Mouse (Mus musculus) lung, postnatal 4 days (tissue): ENCODE data around the gene Pgd.
A peak's percentile ranks its signal among the peaks of the same experiment; 100 is the strongest.

ENCODE experiments used
- DNase-seq, 2 experiments: peaks; one replicate each; pipeline ENCODE4 v3.0.0; 2021

The Pgd gene

GRCm38 (mm10) chr4:149166957-149167611 lies 513 bp upstream of the Pgd start:
- DNase-seq: peak; percentile 57 to 60

DNA sequence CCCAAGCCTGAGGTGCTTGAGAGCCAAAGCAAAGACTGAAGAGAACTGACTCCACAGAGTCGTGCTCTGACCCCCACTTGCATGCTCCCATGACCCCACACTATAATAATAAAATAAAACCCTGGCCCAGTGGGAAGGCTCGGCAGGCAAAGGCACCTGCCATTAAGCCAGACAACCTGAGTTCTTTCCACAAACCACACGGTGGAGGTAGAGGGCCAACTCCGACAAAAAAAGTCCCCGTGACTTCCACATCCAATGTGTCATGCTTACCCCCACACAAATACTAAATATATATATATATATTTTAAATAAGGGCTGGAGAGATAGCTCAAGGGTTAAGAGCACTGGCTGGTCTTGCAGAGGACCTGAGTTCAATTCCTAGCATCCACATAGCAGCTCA lies 2.4 kb downstream of the Pgd start:
- no peak for DNase-seq

GRCm38 (mm10) chr4:149163196-149163595 lies 3.4 kb downstream of the Pgd start:
- no peak for DNase-seq

DNA sequence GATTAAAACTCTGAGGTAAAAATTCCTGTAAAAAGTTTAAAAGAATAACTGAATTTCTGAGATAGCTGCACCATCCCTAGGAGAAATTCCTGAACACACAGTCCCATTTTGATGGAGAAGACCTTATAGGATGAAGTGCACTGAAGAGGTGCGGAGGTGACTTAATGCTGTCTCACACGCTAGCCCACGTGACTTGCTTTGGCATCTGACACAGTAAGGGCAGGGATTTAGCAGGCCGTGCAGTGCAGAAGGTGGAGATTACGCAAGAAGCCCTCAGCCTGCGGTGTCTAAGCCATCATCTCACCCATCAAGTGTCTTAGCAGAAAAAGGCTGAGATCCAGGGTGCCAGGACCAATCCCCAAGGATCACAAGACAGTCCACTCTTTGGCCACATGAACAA lies 5.4 kb downstream of the Pgd start:
- DNase-seq: no peak

GRCm38 (mm10) chr4:149159891-149160290 lies 6.7 kb downstream of the Pgd start:
- no peak for DNase-seq

DNA sequence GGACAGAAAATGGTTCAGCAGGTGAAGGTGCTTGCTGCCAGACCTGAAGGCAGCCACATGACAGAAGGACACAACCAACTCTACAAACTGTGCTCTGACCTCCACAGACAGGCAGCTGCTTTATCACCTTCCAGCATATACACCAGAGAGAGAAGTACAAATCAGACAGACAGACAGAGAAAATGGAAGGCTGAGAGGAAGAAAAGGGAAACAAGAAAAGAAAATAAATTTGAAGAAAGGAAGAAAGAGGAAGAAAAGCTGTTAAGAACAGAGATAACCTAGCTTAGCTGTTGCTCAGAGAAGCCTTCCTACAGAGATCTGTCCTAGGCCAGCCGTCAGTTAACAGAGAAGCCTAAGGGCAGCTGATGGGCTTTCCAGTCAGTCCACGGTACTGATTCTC lies 7.4 kb downstream of the Pgd start:
- DNase-seq: no peak

GRCm38 (mm10) chr4:149157415-149157973 lies 9.1 kb downstream of the Pgd start:
- DNase-seq: no peak

- DNase-seq: peak; percentile 58 to 63
Observed at GRCm38 (mm10) chr4:149155711-149156110, 10.9 kb downstream of the Pgd start.

DNA sequence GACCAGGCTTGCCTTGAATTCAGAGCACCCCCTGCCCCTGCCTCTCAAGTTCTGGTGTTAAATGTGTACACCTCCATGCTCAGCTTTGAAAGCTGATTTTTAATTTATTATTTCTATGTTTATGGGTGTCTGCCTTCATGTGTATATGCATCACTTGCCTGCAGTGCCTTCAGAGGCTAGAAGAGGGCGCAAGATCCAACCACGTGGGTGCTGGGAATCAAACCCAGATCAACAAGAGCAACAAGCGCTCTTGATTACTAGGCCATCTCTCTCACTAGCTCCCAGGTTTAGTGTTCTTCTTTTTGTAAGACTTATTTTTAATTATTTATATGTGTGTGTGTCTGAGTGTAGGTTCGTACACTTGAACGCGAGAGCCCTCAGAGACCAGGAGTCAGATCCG lies 11.7 kb downstream of the Pgd start:
- no peak for DNase-seq

GRCm38 (mm10) chr4:149150721-149151120 lies 15.8 kb downstream of the Pgd start:
- no peak for DNase-seq

DNA sequence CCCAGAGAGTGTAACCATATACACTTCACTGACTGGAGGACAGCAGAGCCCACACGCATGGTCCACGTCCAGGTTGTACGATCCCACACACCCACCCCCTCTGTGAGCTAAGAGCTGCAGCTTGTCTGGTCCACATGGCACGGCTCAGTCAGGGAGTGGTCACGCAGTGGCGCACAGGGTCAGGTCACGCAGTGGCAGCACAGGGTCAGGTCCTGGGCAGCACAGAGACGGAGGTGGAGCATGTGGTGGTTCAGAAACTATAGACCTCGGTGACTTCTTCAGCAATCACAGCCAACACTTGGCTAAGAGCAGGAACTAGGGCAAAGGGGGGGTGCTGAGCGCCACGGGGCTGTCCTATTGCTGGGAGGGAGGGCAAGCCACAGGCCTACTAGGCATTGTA lies 16.3 kb downstream of the Pgd start:
- no peak for DNase-seq

DNA sequence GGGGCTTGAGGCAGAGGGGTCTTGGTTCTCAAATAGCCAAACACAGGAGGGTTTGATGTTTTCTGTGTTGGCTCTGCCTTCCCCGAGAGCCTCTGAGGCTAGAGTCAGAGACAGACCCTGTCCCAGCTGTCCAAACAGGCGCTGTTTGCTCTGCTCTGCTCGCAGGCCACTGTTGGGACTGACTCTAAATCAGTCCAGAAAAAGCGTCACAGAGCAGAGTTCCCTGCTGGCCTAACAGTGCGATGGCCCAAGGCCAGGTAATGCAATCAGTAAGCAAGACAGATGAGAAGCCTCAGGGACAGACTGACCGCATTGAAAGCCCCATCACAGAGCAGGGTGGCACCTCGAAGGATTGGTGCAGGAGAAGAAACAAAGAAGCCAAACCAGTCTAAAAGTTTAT lies 17.0 kb downstream of the Pgd start:
- DNase-seq: peak in 1 of 2 experiments; percentile 56

DNA sequence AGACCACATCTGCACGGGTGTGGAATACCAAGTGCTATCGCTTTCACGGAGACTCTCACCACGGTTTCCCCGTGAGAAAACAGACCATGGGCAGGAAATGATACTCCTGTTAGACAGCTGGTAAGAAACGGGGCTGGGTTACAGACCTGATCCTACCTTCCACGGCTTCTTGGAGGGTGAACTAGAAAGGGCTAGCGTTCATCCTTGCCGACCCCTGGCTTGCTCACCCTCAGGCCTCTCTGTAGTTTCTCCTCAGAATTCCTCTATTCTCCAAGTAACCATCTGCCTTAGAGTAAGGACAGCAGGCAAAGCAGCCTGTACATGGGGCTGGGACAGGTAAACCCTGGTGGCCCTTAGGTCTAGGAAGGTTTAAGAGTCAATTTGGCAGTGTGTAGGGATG lies 17.4 kb downstream of the Pgd start:
- DNase-seq: no peak

DNA sequence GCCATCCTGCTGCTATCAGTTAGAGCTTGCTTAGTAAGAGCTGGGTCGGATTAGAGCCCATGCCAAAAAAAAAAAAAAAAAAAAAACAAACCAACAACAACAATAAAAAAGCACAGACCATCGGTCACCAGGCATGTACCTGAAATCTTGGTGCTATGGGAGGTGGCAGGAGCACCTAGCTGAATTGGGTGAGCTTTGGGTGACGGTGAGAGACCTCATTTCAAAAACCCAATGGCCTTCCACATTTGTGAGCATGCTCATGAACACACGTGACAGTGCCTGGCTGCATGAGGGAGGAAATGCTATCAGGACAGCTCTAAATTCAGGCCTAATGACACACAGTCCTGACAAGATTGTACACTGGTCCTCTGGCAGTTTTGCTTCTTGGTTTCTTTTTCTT lies 18.5 kb downstream of the Pgd start:
- no peak for DNase-seq

- no peak for DNase-seq
Observed at GRCm38 (mm10) chr4:149147528-149147927, 19.0 kb downstream of the Pgd start.

- DNase-seq: no peak
Observed at GRCm38 (mm10) chr4:149145151-149145550, 21.4 kb downstream of the Pgd start.

GRCm38 (mm10) chr4:149144459-149144858 lies 22.1 kb downstream of the Pgd start:
- DNase-seq: peak; percentile 76 to 87

DNA sequence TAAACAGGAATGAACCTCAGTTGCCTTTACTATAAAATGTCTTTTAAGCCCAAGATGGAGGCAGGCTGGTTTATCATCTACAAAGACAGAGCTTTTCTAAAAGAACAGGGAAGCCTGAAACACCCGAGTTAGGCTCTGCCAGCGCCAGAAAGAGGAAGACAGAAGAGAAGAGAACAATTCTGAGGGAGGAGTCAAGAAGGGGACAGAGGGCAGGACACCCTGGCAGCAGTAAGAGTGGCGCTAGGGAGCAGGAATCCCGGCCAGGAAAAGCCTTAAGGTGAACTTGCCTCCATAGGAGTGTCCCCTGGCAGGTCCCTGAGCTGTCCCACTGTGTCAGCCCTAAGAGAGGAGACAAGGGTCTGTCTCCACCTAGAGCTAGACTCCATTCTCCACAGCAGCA lies 23.0 kb downstream of the Pgd start:
- no peak for DNase-seq

DNA sequence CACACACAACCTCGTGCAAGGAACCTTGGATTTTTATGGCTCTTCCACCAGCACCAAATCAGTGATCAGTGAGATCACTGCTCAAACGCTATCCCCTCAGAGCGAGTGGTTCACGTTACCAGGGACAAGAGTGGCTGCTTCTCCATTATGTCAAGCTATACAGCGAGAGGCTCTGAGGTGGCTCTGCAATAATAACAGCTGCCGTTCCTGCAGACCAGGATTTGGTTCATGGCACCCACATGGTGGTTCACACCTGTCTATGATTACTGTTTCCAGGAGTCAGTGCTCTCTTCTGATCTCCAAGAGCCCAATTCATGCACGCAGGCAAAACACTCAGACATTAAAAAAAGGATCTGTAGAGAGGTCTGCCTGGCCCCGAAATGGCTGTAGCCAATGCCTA lies 28.1 kb downstream of the Pgd start:
- no peak for DNase-seq

DNA sequence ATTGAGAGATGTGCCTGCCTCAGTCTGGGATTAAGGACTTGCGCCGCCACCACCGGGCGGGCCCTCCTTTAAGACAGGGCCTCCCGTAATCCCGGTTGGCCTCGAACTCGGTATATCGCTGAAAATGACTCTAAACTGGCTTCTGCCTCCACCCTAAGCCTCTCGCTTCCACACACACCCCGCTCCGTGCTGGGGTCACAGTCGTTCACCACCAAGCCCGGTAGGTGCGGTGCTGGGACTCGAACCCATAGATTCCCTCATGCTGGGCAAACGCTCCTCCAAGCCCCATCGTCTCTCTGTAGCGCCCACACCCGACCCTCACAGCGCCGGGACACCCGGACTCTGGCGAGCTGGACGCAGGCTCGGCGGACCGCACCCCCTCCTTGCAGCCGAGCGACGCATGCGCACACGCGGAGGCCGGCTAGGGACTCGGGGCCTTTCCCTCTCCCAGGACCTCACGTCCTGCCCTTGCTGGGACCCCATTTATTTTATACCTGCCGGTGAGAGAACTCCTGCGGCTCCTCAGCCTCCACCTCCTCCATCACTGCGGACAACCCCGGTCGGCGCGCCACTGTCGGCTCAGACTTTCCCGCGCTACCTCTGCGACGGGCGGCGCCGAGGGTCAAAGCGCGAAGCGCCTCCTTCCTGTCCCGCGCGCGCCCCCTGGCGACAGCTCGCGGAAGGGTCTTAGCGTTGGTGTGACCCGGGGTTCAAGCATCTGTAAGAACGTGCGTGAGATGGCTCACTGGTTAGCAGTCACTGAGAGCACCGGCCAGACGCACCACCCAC lies 29.4 kb downstream of the Pgd start, which contains the start of gene Cenps:
Cenps (minus strand) TSS at position 648 of the 789 bp plus-strand sequence.
- peak; percentile 93 for DNase-seq

DNA sequence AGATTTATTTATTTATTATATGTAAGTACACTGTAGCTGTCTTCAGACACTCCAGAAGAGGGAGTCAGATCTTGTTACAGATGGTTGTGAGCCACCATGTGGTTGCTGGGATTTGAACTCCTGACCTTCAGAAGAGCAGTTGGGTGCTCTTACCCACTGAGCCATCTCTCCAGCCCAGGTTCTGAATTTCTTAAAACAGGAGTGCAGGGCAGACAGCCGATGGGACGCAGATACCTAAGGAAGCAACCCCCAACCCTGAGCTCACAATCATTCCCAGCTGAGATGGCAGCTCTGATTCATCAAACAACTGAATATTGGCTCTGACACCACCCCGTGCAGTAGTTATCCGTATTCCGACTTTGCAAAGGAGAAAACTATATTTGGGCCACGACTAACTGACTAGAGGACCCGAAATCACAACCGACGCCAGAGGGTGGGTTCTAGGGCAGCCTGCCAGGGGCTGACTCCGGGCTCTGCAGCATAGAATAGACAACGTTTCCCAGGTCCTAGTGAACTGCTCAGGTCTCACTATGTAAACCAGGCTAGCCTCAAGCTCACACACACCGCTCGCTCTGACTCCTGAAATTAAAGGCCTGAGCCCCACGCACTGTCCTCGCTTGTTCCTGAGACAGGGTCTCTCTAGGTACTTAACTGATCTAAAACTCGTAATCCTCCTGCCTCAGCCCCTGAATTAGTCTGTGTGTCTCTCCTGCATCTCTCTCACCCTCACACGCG lies 30.3 kb downstream of the Pgd start:
- no peak for DNase-seq

GRCm38 (mm10) chr4:149133395-149133794 lies 33.2 kb downstream of the Pgd start:
- no peak for DNase-seq

GRCm38 (mm10) chr4:149131789-149132565 lies 34.6 kb downstream of the Pgd start:
- peak in 1 of 2 experiments; percentile 43 for DNase-seq
